11 mouse cellular contexts compared by ENCODE assay signal in the genomic region with DNA sequence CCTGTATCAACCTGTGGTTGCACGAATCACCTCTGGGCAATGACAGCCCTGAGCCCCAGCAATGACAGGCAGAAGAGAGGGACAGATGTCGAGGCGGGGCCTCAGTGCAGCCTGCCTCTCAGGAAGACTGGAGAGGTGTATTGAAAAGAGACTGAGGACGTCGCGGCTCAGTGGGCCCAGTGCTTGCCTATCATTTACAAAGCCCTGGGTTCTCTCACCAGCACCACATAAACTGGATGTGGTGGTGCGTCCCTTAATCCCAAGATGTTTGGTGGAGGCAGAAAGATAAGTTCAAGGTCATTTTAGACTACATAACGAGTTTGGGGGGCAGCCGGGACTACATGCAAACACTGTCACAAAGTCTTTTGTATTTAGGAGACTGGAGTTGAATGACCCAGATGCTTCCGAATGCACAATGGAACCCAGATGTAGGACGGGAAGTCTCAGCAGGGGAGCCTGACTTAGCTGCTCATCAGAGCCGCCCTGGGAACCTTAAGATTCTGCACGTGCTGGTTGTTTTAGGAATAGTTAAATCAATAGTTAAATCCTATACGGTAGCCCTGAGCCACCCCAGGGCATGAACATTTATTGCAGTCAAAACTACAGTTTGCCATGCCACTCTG.
DNase-seq lines count a peak whose midpoint lies in the region; ATAC-seq and TF ChIP-seq lines count a peak whose summit lies in the region.
"Had no signal": no experiment of that assay in that cellular context is flagged by ENCODE, and none has a peak within 500 bp of the region (broad histone marks: within the 10 kb centered on the region; RNA-seq: fewer than 3 reads in every experiment).

No protein-coding gene starts in this region.

- DNase-seq in stomach, postnatal 0 days (ENCODE audit: low spot score) = no peak
- peak; percentile 26 for DNase-seq in limb, embryonic 14.5 days (ENCODE audit: low spot score)
- peak; percentile 62 for DNase-seq in retina, postnatal 1 day
- DNase-seq in kidney, postnatal 36 days = no peak
- DNase-seq in T-cell, adult 2 months (ENCODE audit: low spot score) = no peak
- DNase-seq in kidney, adult 18-20 months = no peak
- DNase-seq: adrenal gland, postnatal 10 days; gastrocnemius, postnatal 14 days; liver, postnatal 0 days had no signal

- H3K9ac ChIP-seq in stomach, embryonic 16.5 days (ENCODE audit: low read length) = 0 out of 2 replicates have a peak overlapping the region, but pooled peaks have one; percentile 21
- H3K9ac ChIP-seq in stomach, postnatal 0 days (ENCODE audit: low read length) = no peak overlapping the region
- no peak overlapping the region for H3K9ac ChIP-seq in forebrain, embryonic 15.5 days (replicated peaks)
- H3K9ac ChIP-seq in limb, embryonic 14.5 days (ENCODE audit: low read depth, low read length, severe bottlenecking) = no peak overlapping the region
- H3K9ac ChIP-seq: liver, postnatal 0 days had no signal

- 60% methylated on average over 14 of the region's 14 CpGs for whole genome bisulfite sequencing in stomach, embryonic 16.5 days
- 59% methylated on average over 14 of the region's 14 CpGs for WGBS in stomach, postnatal 0 days
- WGBS in forebrain, embryonic 15.5 days = 4% methylated on average over 14 of the region's 14 CpGs
- 14% methylated on average over 14 of the region's 14 CpGs for WGBS in limb, embryonic 14.5 days

- H3K27me3 ChIP-seq in stomach, embryonic 16.5 days (ENCODE audit: control insufficient read depth, insufficient read depth, low read length) = no peaks in the 10 kb centered on the region
- no peaks in the 10 kb centered on the region for H3K27me3 ChIP-seq in stomach, postnatal 0 days (ENCODE audit: control insufficient read depth, insufficient read depth, low read length)
- H3K27me3 ChIP-seq in forebrain, embryonic 15.5 days = no peaks in the 10 kb centered on the region
- no peaks in the 10 kb centered on the region for H3K27me3 ChIP-seq in limb, embryonic 14.5 days (ENCODE audit: control insufficient read depth, insufficient read depth, low read length)

- no peak for TF ChIP-seq POLR2A in limb, embryonic 14.5 days (IDR thresholded peaks at IDR 0.05; ENCODE audit: borderline replicate concordance, extremely low read depth, insufficient read depth, insufficient read length)

- no peak overlapping the region for H3K4me3 ChIP-seq in stomach, embryonic 16.5 days (replicated peaks; ENCODE audit: low read length)
- no peak overlapping the region for H3K4me3 ChIP-seq in stomach, postnatal 0 days (ENCODE audit: low read depth, low read length)
- no peak overlapping the region for H3K4me3 ChIP-seq in forebrain, embryonic 15.5 days
- H3K4me3 ChIP-seq in limb, embryonic 14.5 days (replicated peaks; ENCODE audit: low read length) = no peak overlapping the region

- no peaks in the 10 kb centered on the region for H3K36me3 ChIP-seq in stomach, embryonic 16.5 days (ENCODE audit: control insufficient read depth, insufficient read depth, low read length)
- no peaks in the 10 kb centered on the region for H3K36me3 ChIP-seq in stomach, postnatal 0 days (ENCODE audit: control insufficient read depth, insufficient read depth, low read length)
- no peaks in the 10 kb centered on the region for H3K36me3 ChIP-seq in forebrain, embryonic 15.5 days
- H3K36me3 ChIP-seq in limb, embryonic 14.5 days (ENCODE audit: control insufficient read depth, insufficient read depth, low read length) = no peaks in the 10 kb centered on the region

- H3K4me2 ChIP-seq in stomach, embryonic 16.5 days (ENCODE audit: low read depth, low read length) = no peak overlapping the region
- no peak overlapping the region for H3K4me2 ChIP-seq in stomach, postnatal 0 days (replicated peaks; ENCODE audit: low read depth)
- H3K4me2 ChIP-seq in forebrain, embryonic 15.5 days (replicated peaks) = no peak overlapping the region
- no peak overlapping the region for H3K4me2 ChIP-seq in limb, embryonic 14.5 days (replicated peaks; ENCODE audit: low read depth, low read length, severe bottlenecking)

- no peak for TF ChIP-seq CTCF in stomach, postnatal 0 days (IDR thresholded peaks at IDR 0.05; ENCODE audit: low read depth)

- no peaks in the 10 kb centered on the region for H3K9me3 ChIP-seq in stomach, embryonic 16.5 days (replicated peaks; ENCODE audit: control insufficient read depth, low read length)
- H3K9me3 ChIP-seq in stomach, postnatal 0 days (ENCODE audit: control insufficient read depth, low read length) = no peaks in the 10 kb centered on the region
- H3K9me3 ChIP-seq in forebrain, embryonic 15.5 days = no peaks in the 10 kb centered on the region
- H3K9me3 ChIP-seq in limb, embryonic 14.5 days (ENCODE audit: control insufficient read depth, low read length) = no peaks in the 10 kb centered on the region

- TF ChIP-seq EP300 in stomach, postnatal 0 days (optimal IDR thresholded peaks at IDR 0.05) = no peak

- no peak overlapping the region for H3K27ac ChIP-seq in stomach, embryonic 16.5 days (ENCODE audit: low read length)
- H3K27ac ChIP-seq in stomach, postnatal 0 days (replicated peaks) = no peak overlapping the region
- peak overlapping the region; percentile 83 for H3K27ac ChIP-seq in forebrain, embryonic 15.5 days (replicated peaks)
- H3K27ac ChIP-seq in limb, embryonic 14.5 days (replicated peaks; ENCODE audit: low read depth, low read length) = no peak overlapping the region

- no peak for ATAC-seq in stomach, embryonic 16.5 days (ENCODE audit: insufficient read depth, low FRiP score)
- ATAC-seq in stomach, postnatal 0 days (ENCODE audit: low FRiP score, low TSS enrichment) = no peak
- ATAC-seq in forebrain, embryonic 15.5 days (replicated peaks) = no peak
- ATAC-seq in limb, embryonic 14.5 days (ENCODE audit: low FRiP score, low read depth) = no peak
- ATAC-seq: liver, postnatal 0 days had no signal

- peaks cover 23% of the 10 kb centered on the region for H3K4me1 ChIP-seq in stomach, embryonic 16.5 days (ENCODE audit: control insufficient read depth, insufficient read depth, low read length)
- H3K4me1 ChIP-seq in stomach, postnatal 0 days (replicated peaks; ENCODE audit: control insufficient read depth, insufficient read depth) = peaks cover 5% of the 10 kb centered on the region
- H3K4me1 ChIP-seq in forebrain, embryonic 15.5 days = peaks cover 58% of the 10 kb centered on the region
- H3K4me1 ChIP-seq in limb, embryonic 14.5 days (ENCODE audit: control insufficient read depth, insufficient read depth, low read length) = peaks cover 38% of the 10 kb centered on the region

Comparison
In these comparisons a context has a peak if more than half of its experiments do, and no peak if none do; other contexts are left out.
1. DNase-seq: peak in limb, embryonic 14.5 days (single experiment) and retina, postnatal 1 day (single experiment); none in stomach, postnatal 0 days (single experiment), kidney, postnatal 36 days (0 of 2), T-cell, adult 2 months (single experiment) and kidney, adult 18-20 months (single experiment).